Mouse (Mus musculus) erythroblast, embryonic 14.5 days (primary cell): ENCODE results near the gene Srgap1. TPM values are rescaled to one million over a fixed set of nuclear protein-coding genes. Genes with fewer than 3 reads are reported as not detected.

Source experiments
- H3K27me3 ChIP-seq: 2 replicates; pipeline ENCODE4 v1.6.1; 2012; ENCODE audit warnings: inconsistent platforms; ENCODE audit not compliant: control insufficient read depth
- H3K36me3 ChIP-seq: 2 replicates; pipeline ENCODE4 v1.6.1; 2012; ENCODE audit warnings: mild to moderate bottlenecking, inconsistent platforms; ENCODE audit not compliant: control insufficient read depth
- H3K4me1 ChIP-seq: 2 replicates; pipeline ENCODE4 v1.6.1; 2012; ENCODE audit warnings: inconsistent platforms; ENCODE audit not compliant: control insufficient read depth
- H3K4me3 ChIP-seq: replicated peaks from 2 replicates; pipeline ENCODE3; 2012; ENCODE audit warnings: moderate library complexity, mild to moderate bottlenecking, inconsistent platforms
- H3K9me3 ChIP-seq: 2 replicates; pipeline ENCODE4 v1.6.1; 2012; ENCODE audit warnings: low read length, inconsistent platforms, mixed read lengths; ENCODE audit not compliant: control insufficient read depth
- GATA1 ChIP-seq: IDR thresholded peaks from 2 replicates; pipeline ENCODE4 v1.6.1; 2012; ENCODE audit warnings: low read length, inconsistent platforms, mixed read lengths
- TAL1 ChIP-seq: IDR thresholded peaks from 3 replicates; pipeline ENCODE4 v1.6.1; 2012; ENCODE audit warnings: low read length, inconsistent platforms, mixed read lengths
- polyA plus RNA-seq: library from polyadenylated mRNA; stranded (reverse); fragments of >175 nt; gene quantifications from 2 replicates; pipeline ENCODE4 v1.2.3, GENCODE M21; 2012

Srgap1 gene
- polyA plus RNA-seq, 1 experiment, result 0.20 TPM

- Histone ChIP-seq H3K27me3 (no peaks in the 10 kb centered on the region), H3K36me3 (no peaks in the 10 kb centered on the region), H3K4me1 (no peaks in the 10 kb centered on the region), H3K4me3 (no peak overlapping the region), H3K9me3 (no peaks in the 10 kb centered on the region)
- TF ChIP-seq GATA1, result no peak
- no peak for TF ChIP-seq TAL1
Measured at GRCm38 (mm10) chr10:121961121-121961893, 85.8 kb downstream of the Srgap1 start.

GRCm38 (mm10) chr10:121958741-121959140 lies 88.4 kb downstream of the Srgap1 start:
- TF ChIP-seq GATA1, result no peak
- no peak for TF ChIP-seq TAL1
- no peaks in the 10 kb centered on the region for H3K27me3 ChIP-seq

GRCm38 (mm10) chr10:121956505-121956904 lies 90.6 kb downstream of the Srgap1 start:
- Histone ChIP-seq H3K4me3 (no peak overlapping the region), H3K36me3 (no peaks in the 10 kb centered on the region), H3K27me3 (no peaks in the 10 kb centered on the region), H3K4me1 (no peaks in the 10 kb centered on the region), H3K9me3 (no peaks in the 10 kb centered on the region)
- TF ChIP-seq TAL1 (no peak), GATA1 (no peak)

More at GRCm38 (mm10) chr10:121958741-121959140, 88.4 kb downstream of the Srgap1 start:
- Histone ChIP-seq H3K4me1 (no peaks in the 10 kb centered on the region), H3K9me3 (no peaks in the 10 kb centered on the region), H3K36me3 (no peaks in the 10 kb centered on the region), H3K4me3 (no peak overlapping the region)

- Histone ChIP-seq H3K9me3 (no peaks in the 10 kb centered on the region), H3K4me3 (no peak overlapping the region), H3K4me1 (no peaks in the 10 kb centered on the region), H3K36me3 (no peaks in the 10 kb centered on the region), H3K27me3 (no peaks in the 10 kb centered on the region)
- TF ChIP-seq TAL1, result no peak
Measured at GRCm38 (mm10) chr10:121955730-121956129, 91.4 kb downstream of the Srgap1 start.

- no peaks in the 10 kb centered on the region for H3K27me3 ChIP-seq
- no peaks in the 10 kb centered on the region for H3K36me3 ChIP-seq
- no peaks in the 10 kb centered on the region for H3K4me1 ChIP-seq
- no peaks in the 10 kb centered on the region for H3K9me3 ChIP-seq
- TF ChIP-seq GATA1, result no peak
- no peak for TF ChIP-seq TAL1
- no peak overlapping the region for H3K4me3 ChIP-seq
Measured at GRCm38 (mm10) chr10:121954877-121955276, 92.2 kb downstream of the Srgap1 start.

GRCm38 (mm10) chr10:121953041-121953440 lies 94.1 kb downstream of the Srgap1 start:
- TF ChIP-seq GATA1 (no peak), TAL1 (no peak)
- no peaks in the 10 kb centered on the region for H3K4me1 ChIP-seq
- H3K36me3 ChIP-seq, result no peaks in the 10 kb centered on the region
- H3K4me3 ChIP-seq, result no peak overlapping the region
- no peaks in the 10 kb centered on the region for H3K9me3 ChIP-seq
- no peaks in the 10 kb centered on the region for H3K27me3 ChIP-seq

- Histone ChIP-seq H3K4me3 (no peak overlapping the region), H3K9me3 (peaks cover 4% of the 10 kb centered on the region; the same call in 1 of the 2 replicates), H3K27me3 (no peaks in the 10 kb centered on the region), H3K36me3 (no peaks in the 10 kb centered on the region), H3K4me1 (no peaks in the 10 kb centered on the region)
- no peak for TF ChIP-seq GATA1
- no peak for TF ChIP-seq TAL1
Measured at GRCm38 (mm10) chr10:121946173-121946572, 100.9 kb downstream of the Srgap1 start.

- H3K27me3 ChIP-seq, result no peaks in the 10 kb centered on the region
- no peaks in the 10 kb centered on the region for H3K36me3 ChIP-seq
- H3K4me1 ChIP-seq, result no peaks in the 10 kb centered on the region
- H3K4me3 ChIP-seq, result no peak overlapping the region
- H3K9me3 ChIP-seq, result no peaks in the 10 kb centered on the region
- TF ChIP-seq GATA1 (no peak), TAL1 (no peak)
Measured at GRCm38 (mm10) chr10:121931909-121932308, 115.2 kb downstream of the Srgap1 start.

- no peaks in the 10 kb centered on the region for H3K4me1 ChIP-seq
- no peaks in the 10 kb centered on the region for H3K27me3 ChIP-seq
- no peaks in the 10 kb centered on the region for H3K9me3 ChIP-seq
- no peak for TF ChIP-seq GATA1
- no peak for TF ChIP-seq TAL1
- H3K4me3 ChIP-seq, result no peak overlapping the region
- H3K36me3 ChIP-seq, result no peaks in the 10 kb centered on the region
Measured at GRCm38 (mm10) chr10:121926094-121926493, 121.0 kb downstream of the Srgap1 start.

GRCm38 (mm10) chr10:121919016-121919415 lies 128.1 kb downstream of the Srgap1 start:
- Histone ChIP-seq H3K9me3 (no peaks in the 10 kb centered on the region), H3K27me3 (no peaks in the 10 kb centered on the region), H3K4me1 (no peaks in the 10 kb centered on the region), H3K4me3 (no peak overlapping the region), H3K36me3 (no peaks in the 10 kb centered on the region)
- TF ChIP-seq TAL1 (no peak), GATA1 (no peak)
